Mouse (Mus musculus) liver, adult 2 months (tissue): ENCODE measurements around the gene Mef2c.

Experiments
- CTCF ChIP-seq: fragments of 200-500 bp; IDR thresholded peaks from 2 replicates; pipeline ENCODE4 v1.5.1; 2011; ENCODE audit warnings: low read depth, low read length, control low read depth
- POLR2A ChIP-seq: fragments of 200-500 bp; IDR thresholded peaks from 2 replicates; pipeline ENCODE4 v1.6.1; 2011; ENCODE audit warnings: low read length, control low read depth; ENCODE audit not compliant: insufficient read depth; ENCODE audit errors: extremely low read depth

GRCm38 (mm10) chr13:83633155-83633554, 129.3 kb downstream of the Mef2c start:
- TF ChIP-seq POLR2A (no peak), CTCF (no peak)
